In genomic region chr3:84775067-84775423, GRCm38 (mm10) we compare ENCODE assay signal across 22 mouse cellular contexts. TPM values are rescaled to one million over a fixed set of nuclear protein-coding genes. Genes with fewer than 3 reads are reported as not detected.
DNase-seq lines count a peak whose midpoint lies in the region; ATAC-seq lines count a peak whose summit lies in the region.
"Had no signal": no experiment of that assay in that cellular context is flagged by ENCODE, and none has a peak within 500 bp of the region (broad histone marks: within the 10 kb centered on the region; RNA-seq: fewer than 3 reads in every experiment).

No protein-coding gene starts in this region.

- H3K36me3 ChIP-seq in embryonic facial prominence, embryonic 15.5 days: no peaks in the 10 kb centered on the region
- H3K36me3 ChIP-seq in limb, embryonic 13.5 days: no peaks in the 10 kb centered on the region
- H3K36me3 ChIP-seq: G1E; heart, embryonic 12.5 days; hindbrain, embryonic 15.5 days; kidney, embryonic 15.5 days; midbrain, embryonic 13.5 days; neural tube, embryonic 12.5 days had no signal

- peaks cover 17% of the 10 kb centered on the region for H3K4me1 ChIP-seq in embryonic facial prominence, embryonic 15.5 days
- peaks cover 20% of the 10 kb centered on the region for H3K4me1 ChIP-seq in limb, embryonic 13.5 days
- H3K4me1 ChIP-seq: heart, embryonic 12.5 days; hindbrain, embryonic 15.5 days; midbrain, embryonic 13.5 days; neural tube, embryonic 12.5 days had no signal

- H3K9me3 ChIP-seq in embryonic facial prominence, embryonic 15.5 days (replicated peaks): no peaks in the 10 kb centered on the region
- peaks cover 3% of the 10 kb centered on the region; the same call in 1 of the 2 replicates for H3K9me3 ChIP-seq in limb, embryonic 13.5 days
- H3K9me3 ChIP-seq: G1E; heart, embryonic 12.5 days; hindbrain, embryonic 15.5 days; kidney, embryonic 15.5 days; midbrain, embryonic 13.5 days; neural tube, embryonic 12.5 days had no signal

- peak; percentile 12 for DNase-seq in kidney, adult 18-20 months
- DNase-seq in kidney, postnatal 10 days: no peak
- peak; percentile 12 for DNase-seq in adipocyte (ENCODE audit: low spot score)
- DNase-seq in left cerebral cortex, adult 11 months (ENCODE audit: low spot score): no peak
- DNase-seq in frontal cortex, adult 2 months (ENCODE audit: extremely low spot score in 1 of 2, low spot score in 1 of 2): no peak
- DNase-seq in heart, adult 18-20 months: no peak
- DNase-seq: cerebellum, adult 2 months; cerebellum, postnatal 36 days; layer of hippocampus, postnatal 36 days; lung, postnatal 14 days; thymus, adult 18-20 months had no signal

- peak overlapping the region; percentile 86 for H3K27ac ChIP-seq in embryonic facial prominence, embryonic 15.5 days (replicated peaks)
- H3K27ac ChIP-seq in limb, embryonic 13.5 days: peak overlapping the region; percentile 82
- H3K27ac ChIP-seq: hindbrain, embryonic 15.5 days; kidney, embryonic 15.5 days; layer of hippocampus, adult 2 months; midbrain, embryonic 13.5 days; neural tube, embryonic 12.5 days had no signal

- WGBS in embryonic facial prominence, embryonic 15.5 days: 46% methylated on average over 6 of the region's 6 CpGs
- 68% methylated on average over 6 of the region's 6 CpGs for WGBS in limb, embryonic 13.5 days

- H3K4me2 ChIP-seq in embryonic facial prominence, embryonic 15.5 days (replicated peaks): no peak overlapping the region
- no peak overlapping the region for H3K4me2 ChIP-seq in limb, embryonic 13.5 days (replicated peaks)
- H3K4me2 ChIP-seq: heart, embryonic 12.5 days; hindbrain, embryonic 15.5 days; kidney, embryonic 15.5 days; midbrain, embryonic 13.5 days; neural tube, embryonic 12.5 days had no signal

- H3K9ac ChIP-seq in embryonic facial prominence, embryonic 15.5 days: no peak overlapping the region
- H3K9ac ChIP-seq in limb, embryonic 13.5 days: no peak overlapping the region
- H3K9ac ChIP-seq: heart, embryonic 12.5 days; hindbrain, embryonic 15.5 days; kidney, embryonic 15.5 days; midbrain, embryonic 13.5 days; neural tube, embryonic 12.5 days had no signal

- no peak overlapping the region for H3K4me3 ChIP-seq in embryonic facial prominence, embryonic 15.5 days (replicated peaks)
- H3K4me3 ChIP-seq in limb, embryonic 13.5 days: no peak overlapping the region
- H3K4me3 ChIP-seq: heart, embryonic 12.5 days; hindbrain, embryonic 15.5 days; kidney, embryonic 15.5 days; layer of hippocampus, adult 2 months; midbrain, embryonic 13.5 days; neural tube, embryonic 12.5 days had no signal

- no peak for ATAC-seq in embryonic facial prominence, embryonic 15.5 days (ENCODE audit: insufficient number of reproducible peaks, low FRiP score, low TSS enrichment, low read depth)
- no peak for ATAC-seq in limb, embryonic 13.5 days (ENCODE audit: low FRiP score, low read depth)
- ATAC-seq: activated CD4-positive, CD25-positive, alpha-beta regulatory T cell, adult 4 months; forebrain, embryonic 14.5 days; midbrain, embryonic 13.5 days had no signal

- H3K27me3 ChIP-seq in embryonic facial prominence, embryonic 15.5 days: no peaks in the 10 kb centered on the region
- H3K27me3 ChIP-seq in limb, embryonic 13.5 days: no peaks in the 10 kb centered on the region
- H3K27me3 ChIP-seq: heart, embryonic 12.5 days; hindbrain, embryonic 15.5 days; kidney, embryonic 15.5 days; midbrain, embryonic 13.5 days; neural tube, embryonic 12.5 days had no signal

RNA-seq across cellular contexts. Expression of gene Fbxw7, which starts 40.0 kb away (rescaled TPM):
- 14.6 and 17.9 TPM in 2 replicates for polyA plus RNA-seq in embryonic facial prominence, embryonic 15.5 days (2015; fragmentation: Nextera tagmentation; extraction: Ambion mirVana)
- 13.0 and 13.3 TPM in 2 replicates for polyA plus RNA-seq in limb, embryonic 13.5 days (2015; fragmentation: Nextera tagmentation; extraction: Ambion mirVana)
- polyA plus RNA-seq in frontal cortex, adult 2 months (2012; rRNA removed): 128 and 132 TPM in 2 replicates
- 10 to 100 TPM; 38.1 to 43.0 TPM for total RNA-seq in heart, adult 18-20 months (2021)

Comparison
In these comparisons a context has a peak if more than half of its experiments do, and no peak if none do; other contexts are left out.
1. DNase-seq: peak in kidney, adult 18-20 months (single experiment) and adipocyte (single experiment); none in kidney, postnatal 10 days (single experiment), left cerebral cortex, adult 11 months (single experiment), frontal cortex, adult 2 months (0 of 2) and heart, adult 18-20 months (0 of 2).